Mouse (Mus musculus) thymus, adult 18-20 months (tissue): ENCODE results near the gene Plekhd1.

Source experiments
- DNase-seq, 2 experiments: peaks; one replicate each; pipeline ENCODE4 v3.0.0; 2022; ENCODE audit warnings: mixed read lengths in 2 of 2

Plekhd1 gene

GRCm38 (mm10) chr12:80758559-80759386, 66.4 kb downstream of the Plekhd1 start:
- peak in 1 of 2 experiments; percentile 11 for DNase-seq

- DNase-seq, result peak in 1 of 2 experiments; percentile 4
These were observed 67.0 kb downstream of the Plekhd1 start for GRCm38 (mm10) chr12:80759387-80759712.

GRCm38 (mm10) chr12:80759713-80760395, 67.5 kb downstream of the Plekhd1 start:
- no peak for DNase-seq

- DNase-seq, result peak; percentile 44 to 57
These were observed 68.0 kb downstream of the Plekhd1 start, which contains the start of gene Ccdc177 for GRCm38 (mm10) chr12:80760396-80760801. Ccdc177 (minus strand) TSS chr12:80760687.

- no peak for DNase-seq
These were observed 70.6 kb downstream of the Plekhd1 start for GRCm38 (mm10) chr12:80762982-80763381.

- DNase-seq, result no peak
These were observed 71.7 kb downstream of the Plekhd1 start for GRCm38 (mm10) chr12:80764116-80764515.

- DNase-seq, result peak in 1 of 2 experiments; percentile 26
These were observed 77.3 kb downstream of the Plekhd1 start for GRCm38 (mm10) chr12:80769697-80770096.
